Mouse (Mus musculus): ENCODE measurements around the gene Sema4c.

The Sema4c gene

DNA sequence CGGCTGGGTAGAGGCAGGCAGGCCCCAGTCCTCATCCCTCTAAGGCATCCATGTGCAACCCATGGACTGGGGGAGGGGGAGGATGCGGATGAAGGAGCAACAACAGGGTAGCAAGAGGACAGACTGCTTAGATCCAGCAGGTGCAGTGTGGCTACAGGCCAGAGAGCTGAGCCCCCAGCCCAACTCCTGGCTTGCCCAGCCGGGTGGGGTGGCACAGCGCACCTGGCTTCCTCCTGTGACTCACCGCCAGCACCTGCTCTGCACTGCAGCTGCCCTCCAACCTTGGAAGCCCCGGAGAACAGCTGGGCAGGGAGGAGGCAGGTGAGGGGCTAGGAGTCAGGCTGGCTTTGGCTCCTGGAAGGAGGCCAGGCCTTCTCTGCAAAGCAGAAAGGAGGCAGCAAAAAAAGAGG lies 21.8 kb upstream of the Sema4c start:
- no peak for DNase-seq (ENCODE audit: low spot score)

GRCm38 (mm10) chr1:36576991-36577675 lies 19.0 kb upstream of the Sema4c start:
- DNase-seq (ENCODE audit: low spot score): no peak

GRCm38 (mm10) chr1:36575347-36575746 lies 17.2 kb upstream of the Sema4c start:
- no peak for DNase-seq (ENCODE audit: low spot score)

DNA sequence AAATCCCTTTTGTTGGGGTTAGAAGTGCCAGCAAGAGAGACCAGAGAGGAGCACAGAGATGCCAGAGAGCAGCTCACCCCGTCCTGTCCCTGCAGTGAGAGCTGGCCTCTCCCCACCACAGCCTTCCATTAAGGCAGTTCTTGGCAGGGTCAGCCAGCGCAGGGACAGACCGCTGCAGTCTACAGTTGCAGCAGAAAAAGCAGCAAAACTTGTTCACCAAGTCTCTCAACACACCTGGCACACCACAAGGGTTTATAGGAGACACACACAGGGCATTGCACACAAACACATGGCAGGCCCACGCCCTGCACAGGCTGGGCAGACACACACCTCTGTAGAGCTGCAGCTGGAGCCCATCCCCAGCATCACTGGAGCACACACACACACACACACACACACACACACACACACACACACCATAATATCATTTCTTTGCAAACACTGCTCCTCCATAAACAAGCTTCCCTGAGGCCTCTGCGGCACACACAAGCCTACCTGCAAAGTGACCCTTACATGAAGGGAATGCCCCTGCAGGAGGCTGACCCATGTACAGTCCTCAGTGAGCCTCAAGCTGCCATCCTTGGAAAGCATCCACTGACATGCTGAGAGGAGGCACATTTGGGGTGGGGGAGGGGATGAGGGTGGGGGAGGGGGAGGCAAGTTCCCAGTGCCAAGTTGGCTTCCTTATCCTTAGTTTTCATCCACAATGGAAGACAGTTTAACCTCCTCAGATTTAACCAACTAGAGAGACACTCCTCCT lies 16.2 kb upstream of the Sema4c start:
- DNase-seq (ENCODE audit: low spot score): no peak

- no peak for DNase-seq (ENCODE audit: low spot score)
These were observed 15.4 kb upstream of the Sema4c start for GRCm38 (mm10) chr1:36573524-36573923.

DNA sequence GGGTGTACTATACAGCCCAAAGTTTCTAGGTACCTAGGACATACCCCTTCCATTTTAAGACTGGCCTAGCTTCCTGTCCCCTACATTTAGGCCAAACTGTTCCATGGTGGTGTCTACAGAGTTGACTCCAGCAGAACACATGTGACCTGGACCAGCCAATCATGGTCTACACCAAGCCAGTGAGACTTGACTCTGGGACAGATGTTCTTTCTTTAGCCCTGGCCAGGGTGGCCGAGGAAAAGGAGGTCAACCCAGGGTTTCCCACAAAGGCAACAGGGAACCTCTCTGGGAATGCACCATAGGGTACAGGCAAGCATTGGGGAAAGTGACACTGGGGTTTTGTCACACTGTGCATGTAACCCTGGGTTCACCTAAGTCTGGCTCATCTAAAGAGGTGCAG lies 14.6 kb upstream of the Sema4c start:
- no peak for DNase-seq (ENCODE audit: low spot score)

DNA sequence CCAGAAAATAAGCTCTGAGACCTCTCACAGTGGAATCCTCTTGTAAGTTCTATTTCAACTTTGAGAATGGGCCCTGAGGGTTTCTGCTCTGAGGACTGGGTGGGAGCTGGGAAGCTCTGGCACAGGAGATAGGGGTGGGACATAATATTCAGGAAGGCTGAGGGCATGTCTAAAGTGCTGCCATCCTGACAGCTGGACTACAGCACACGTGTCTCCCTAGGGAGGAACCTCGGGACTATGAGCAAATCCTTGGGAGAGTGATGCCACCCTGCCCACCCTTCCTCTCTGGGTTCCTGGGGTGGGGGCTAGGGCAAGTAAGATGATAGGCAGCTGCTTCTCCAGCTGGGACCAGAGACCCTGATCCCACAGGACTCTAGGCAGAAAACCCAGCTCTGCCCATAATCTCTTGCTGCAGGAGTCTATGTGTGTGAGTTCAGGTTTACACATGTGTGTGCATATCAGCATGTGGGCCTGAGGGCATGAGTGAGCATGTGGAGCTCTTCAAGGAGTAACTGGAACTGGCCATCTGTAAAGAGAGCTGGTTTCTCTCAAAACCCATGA lies 14.1 kb upstream of the Sema4c start:
- DNase-seq (ENCODE audit: low spot score): no peak

GRCm38 (mm10) chr1:36571627-36572026 lies 13.5 kb upstream of the Sema4c start:
- no peak for DNase-seq (ENCODE audit: low spot score)

- no peak for DNase-seq (ENCODE audit: low spot score)
These were observed 12.2 kb upstream of the Sema4c start for GRCm38 (mm10) chr1:36570320-36570719.

- no peak for DNase-seq (ENCODE audit: low spot score)
These were observed 11.6 kb upstream of the Sema4c start for GRCm38 (mm10) chr1:36569694-36570276.

- no peak for DNase-seq (ENCODE audit: low spot score)
These were observed 10.6 kb upstream of the Sema4c start for GRCm38 (mm10) chr1:36568776-36569175.

- DNase-seq (ENCODE audit: low spot score): no peak
These were observed 9.9 kb upstream of the Sema4c start for GRCm38 (mm10) chr1:36567818-36568603.

DNA sequence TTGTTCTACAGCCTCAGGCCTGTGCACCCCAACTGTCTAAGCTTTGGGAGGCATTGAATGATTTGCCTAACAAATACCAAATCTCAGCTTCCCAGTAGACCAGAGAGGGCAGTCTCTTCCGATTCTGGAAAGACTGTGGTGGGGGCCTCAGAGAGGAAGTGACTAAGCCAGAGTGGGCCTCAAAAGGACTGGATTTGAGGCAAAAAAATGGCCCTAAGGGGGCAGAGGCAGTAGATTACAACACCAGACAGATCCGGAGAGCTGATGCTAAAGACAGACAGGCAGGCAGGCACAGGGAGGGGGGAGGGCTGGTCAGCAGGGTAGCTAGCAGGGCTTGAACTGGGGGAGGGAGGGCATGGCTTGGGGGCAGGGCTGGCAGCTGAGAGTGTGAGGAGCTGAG lies 8.3 kb upstream of the Sema4c start:
- DNase-seq (ENCODE audit: low spot score): no peak

DNA sequence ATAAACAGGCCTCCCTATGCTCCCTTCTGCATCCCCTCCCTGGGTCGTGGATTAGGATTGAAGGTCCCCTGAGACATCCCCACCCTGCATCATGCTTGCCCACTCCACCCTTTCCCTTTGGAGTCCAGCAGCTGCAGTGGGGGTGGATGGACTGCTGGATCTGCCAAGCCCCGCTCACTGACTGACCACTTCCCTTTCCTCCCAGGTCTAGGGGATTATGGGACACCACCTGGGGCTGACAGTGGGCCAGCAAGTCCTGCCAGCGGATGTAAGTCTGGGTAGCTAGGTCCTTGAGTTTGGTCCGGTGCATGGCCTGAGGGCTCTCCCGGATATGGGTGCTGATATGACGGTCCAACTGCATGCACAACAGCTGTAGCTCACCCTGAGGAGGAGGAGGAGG lies 6.0 kb upstream of the Sema4c start:
- DNase-seq (ENCODE audit: low spot score): no peak

DNA sequence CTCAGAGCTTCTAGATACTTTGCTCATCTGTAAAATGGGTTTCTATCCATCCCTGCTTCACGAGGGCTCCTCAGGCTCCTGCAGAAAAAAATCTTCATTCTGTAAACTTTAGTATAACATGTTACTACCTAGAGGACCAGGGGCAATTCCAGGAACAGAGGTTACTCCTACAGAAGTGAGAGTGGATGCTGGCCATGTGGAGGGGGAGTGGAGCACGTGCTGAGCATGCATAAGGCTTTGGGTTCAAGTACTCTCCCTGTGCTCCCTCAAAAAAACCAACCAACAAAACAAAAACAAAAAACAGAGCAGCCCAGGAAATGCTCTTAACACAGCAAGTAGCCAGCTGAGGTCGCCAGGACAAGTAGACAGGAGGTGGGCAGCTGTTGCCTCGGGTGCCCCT lies 5.5 kb upstream of the Sema4c start:
- no peak for DNase-seq (ENCODE audit: low spot score)

- DNase-seq (ENCODE audit: low spot score): no peak
These were observed 5.0 kb upstream of the Sema4c start for GRCm38 (mm10) chr1:36563197-36563596.

GRCm38 (mm10) chr1:36562388-36562787 lies 4.2 kb upstream of the Sema4c start:
- DNase-seq (ENCODE audit: low spot score): no peak

GRCm38 (mm10) chr1:36560903-36561302 lies 2.8 kb upstream of the Sema4c start:
- DNase-seq (ENCODE audit: low spot score): no peak

DNA sequence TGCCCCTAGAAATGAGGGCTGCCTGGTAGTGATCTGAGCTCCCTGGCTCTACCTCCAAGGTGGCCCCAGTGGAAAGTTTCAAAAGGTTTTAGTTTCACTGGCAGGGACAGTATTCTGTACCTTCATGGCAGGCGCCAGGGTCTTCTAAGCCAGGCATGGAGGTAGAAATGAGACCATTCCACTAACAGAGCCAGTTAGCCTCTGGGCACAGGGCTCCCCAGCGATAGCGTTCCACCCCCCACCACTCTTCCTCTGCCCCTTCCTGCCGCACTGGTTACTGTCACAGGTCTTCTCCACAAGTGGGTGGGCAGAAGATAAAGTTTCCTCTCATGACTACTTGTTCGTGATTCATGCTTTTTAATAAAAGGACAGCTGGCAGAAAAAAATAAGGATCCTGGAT lies 1.7 kb upstream of the Sema4c start:
- no peak for DNase-seq (ENCODE audit: low spot score)

DNA sequence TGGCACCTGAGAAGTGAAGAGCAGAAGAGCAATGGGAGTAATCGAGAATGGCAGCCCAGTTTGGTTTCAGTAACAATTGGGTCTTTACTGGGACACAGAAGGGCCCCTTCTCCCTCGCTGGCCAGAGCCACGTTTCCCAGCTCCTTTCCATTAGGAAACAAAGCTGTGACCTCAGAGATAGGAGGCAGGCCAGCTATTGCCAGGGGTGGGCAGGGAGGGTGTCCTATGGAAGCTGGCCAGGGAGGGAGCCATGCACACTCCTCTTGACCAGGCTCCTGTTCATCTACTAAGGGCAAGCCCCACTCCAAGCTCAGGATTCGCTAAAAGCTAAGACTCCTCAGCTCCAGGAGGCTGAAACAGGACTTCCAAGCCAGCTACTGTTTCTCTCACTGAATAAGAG lies 1.1 kb upstream of the Sema4c start:
- no peak for DNase-seq (ENCODE audit: low spot score)

DNA sequence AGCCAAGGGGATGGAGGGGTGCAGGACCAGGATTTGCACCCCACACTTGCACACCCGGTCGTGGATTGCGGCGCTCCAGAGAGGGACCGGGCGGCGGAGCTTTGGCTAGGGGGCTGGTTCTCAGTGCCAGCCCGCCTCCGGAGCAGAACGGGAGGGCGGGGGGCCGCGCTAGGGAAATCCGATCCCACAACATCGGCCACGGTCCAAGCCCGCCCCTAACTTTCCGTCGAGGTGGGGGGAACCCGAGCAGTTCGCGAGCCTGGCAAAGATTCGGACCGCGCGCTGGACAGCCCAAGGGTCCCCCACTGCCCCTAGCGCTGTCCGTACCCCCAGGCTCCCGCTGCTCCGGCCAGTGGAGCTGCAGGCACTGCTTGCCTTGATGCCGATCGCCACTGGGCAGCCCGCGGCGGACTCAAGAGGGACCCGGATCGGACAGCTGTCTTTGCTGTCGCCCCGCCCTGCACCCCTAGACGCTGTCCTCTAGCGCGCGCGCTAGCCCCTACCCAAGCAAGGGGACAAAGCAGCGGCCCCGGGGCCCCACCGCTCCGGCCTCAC lies 615 bp downstream of the Sema4c start:
- DNase-seq (ENCODE audit: low spot score): peak; percentile 71
